Mouse (Mus musculus): ENCODE results near the gene Pibf1.

Pibf1 gene

DNA sequence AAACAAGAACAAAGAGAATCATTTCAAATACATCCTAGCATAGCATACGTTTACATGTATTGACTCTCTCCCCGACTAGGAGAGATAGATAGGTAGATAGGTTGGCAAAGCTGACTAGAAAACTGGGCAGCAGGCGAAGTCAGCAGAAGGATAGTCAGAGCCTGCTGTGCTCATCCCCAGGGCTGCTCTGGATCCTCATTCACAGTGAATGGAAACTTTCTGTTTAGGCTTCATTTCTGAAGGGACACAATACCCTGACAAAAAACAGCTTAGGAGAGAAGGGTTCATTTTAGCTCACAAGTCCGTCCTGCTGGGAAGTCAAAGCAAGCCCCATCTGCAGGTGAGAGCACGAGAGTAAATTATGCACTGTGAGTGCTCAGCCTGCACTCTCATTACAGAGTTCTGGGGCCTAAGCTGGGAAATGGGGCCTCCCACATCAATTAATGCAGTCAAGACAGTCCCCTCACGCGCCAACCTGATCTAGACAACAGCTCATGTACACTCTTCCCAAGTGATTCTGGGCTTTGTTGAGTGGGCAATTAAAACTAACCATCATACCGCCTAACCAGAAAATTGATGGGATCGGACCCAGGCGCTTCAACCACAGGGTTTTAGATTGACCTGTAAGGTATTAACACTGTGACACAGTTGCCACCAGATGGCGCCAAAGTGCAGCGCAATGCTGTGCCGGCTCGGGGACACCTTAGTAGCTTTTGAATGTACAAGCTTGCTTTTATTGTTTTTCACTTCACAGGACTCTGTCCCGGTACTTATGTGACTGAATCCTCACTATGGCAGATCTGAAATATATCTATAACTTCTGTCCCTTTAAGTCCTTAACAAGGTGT is 42.8 kb downstream of the Pibf1 start:
- peak; percentile 66 for DNase-seq

DNA sequence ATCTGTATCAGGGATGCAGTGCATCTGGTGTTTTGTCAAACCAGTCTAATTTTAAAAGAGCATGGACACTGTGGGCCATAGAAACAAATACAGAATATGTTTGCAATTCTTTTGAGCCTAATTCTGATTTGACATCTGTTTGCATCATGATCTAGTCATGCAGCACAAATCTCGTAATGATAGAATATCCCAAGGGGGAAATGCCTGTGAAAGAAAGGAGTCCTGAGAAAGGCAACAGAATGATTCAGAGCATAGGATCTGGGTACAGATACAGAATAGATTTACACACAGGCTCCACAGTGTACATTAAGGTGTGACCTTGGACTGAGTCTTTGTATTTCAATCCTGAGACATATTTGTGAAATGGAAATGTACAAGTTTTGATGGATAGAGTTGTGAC is 47.6 kb downstream of the Pibf1 start:
- no peak for DNase-seq

DNA sequence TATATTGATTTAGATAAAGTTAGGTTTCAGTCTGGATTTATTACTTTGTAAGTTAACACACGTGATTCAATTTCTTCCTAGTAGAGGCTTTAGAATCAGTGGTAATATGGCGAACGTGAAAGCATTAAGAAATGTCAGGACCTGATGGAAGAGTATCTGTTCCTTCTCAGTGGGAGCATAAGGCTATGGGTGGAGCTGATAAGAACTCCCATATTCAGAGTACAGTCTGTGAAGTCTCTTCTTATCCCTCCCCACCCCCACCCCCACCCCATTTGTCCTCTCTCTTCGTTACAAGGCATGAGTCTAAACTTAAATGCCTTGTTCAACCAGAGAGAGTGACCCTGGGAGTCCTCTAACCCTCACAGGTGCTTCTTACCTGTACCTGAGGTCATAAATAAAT is 53.5 kb downstream of the Pibf1 start:
- DNase-seq: no peak

DNA sequence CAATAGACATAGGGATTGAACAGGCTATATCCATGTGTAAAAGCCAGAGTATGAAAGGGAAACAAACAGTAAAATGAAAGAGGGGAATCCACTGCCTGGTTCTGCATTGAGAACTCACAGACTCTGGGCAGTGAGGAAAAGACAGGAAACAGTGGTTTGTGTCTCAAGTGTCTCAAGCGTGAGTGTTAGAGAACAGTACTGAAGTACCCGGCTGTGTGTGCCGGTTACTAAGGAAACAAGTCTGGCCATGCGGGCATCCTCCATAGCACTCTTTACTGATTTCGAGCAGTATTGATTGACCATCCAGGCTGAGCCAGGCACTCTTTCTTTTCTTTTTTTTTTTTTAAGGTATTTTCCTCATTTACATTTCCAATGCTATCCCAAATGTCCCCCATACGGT is 60.7 kb downstream of the Pibf1 start:
- DNase-seq: no peak

DNA sequence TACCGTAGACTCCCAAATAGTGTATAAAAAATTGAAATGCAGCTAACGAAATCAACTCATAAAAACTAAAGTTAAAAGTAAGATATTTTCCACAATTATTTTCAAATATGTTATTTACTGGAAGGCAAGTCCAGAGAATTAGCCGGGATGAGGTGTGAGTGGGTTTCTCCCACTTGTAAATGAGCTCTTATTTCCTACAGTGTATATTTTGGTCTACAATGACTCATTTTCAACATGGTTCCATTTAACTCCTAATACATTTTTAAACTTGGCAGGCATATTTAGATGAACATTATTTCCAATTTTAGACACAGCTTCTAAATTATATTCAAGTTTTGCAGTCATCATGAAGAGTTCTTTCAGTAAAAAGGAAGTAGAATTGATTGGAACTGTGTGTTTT is 63.8 kb downstream of the Pibf1 start:
- DNase-seq: no peak

DNA sequence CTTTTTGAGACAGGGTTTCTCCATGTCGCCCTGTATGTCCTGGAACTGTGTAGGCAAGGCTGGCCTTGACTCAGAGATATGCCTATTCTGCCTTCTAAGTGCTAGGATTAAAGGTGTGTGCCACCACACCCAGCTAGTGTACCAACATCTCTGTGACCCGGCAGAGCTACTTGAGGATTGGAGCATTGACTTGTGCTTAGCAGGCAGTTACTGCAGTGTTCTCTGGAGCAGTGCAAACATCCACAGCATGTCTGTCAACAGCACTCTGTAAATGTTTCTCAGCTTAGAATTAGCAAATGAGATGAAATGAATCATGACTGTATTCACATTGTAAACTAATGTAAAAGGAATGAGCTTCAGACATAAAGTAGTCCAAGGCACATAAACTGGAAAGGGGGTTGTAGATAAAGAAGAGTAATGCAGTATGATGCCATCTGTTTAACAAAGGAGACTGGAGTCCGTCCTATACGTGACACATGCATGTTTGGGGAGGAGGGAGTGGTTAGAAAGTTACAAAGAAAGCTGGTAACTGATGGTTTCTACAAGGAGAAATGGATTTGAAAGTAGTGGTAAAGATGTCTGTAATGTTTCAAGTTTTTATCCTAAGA is 75.0 kb downstream of the Pibf1 start:
- DNase-seq: no peak

DNA sequence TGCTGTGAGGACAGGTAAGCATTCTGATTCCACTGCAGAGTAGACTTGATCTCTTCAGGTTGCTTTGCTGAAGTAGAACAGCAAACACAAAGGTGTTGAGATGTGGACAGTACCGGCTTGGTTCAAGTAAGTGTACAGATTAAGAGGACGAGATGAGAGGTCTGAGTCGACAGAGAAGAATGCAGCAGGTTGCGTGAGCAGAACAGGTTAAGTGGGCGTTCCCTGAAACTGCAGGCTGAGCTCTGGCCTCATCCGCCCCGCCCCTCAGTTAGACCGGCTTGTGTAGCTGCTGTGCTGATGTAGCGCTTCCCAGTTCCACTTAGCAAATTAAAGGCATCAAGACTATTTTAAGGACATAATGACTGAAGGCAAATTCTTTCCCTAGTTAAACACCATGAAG is 77.3 kb downstream of the Pibf1 start:
- DNase-seq: peak; percentile 5

DNA sequence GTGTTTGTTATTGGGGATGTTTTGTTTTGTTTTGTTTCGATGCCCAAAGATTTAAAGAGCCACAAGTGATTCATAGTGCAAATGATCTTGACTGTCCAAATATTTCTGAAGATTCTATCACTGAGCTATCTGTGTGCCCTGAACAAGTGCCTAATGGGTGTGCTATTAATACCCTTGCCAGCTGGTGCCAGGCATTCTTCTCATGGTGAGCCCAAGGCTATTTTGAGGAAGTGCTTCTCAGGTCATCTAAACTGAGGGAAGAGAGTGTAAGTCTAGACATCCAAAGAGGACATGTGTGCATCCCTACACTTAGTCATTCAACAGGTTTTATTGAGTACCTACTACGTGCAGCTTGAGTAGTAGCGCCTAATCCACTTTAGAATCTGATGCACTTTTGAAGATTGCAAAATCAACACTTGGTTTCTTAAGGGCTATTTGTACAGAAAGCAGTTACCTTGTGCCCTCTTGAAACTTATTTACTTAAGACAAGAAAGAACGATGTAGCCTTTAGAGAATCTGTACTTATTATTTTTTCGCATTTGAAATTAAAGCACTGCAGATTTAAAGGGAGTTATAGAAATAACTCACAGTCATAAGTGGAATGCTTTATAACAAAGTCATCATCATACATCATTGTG is 91.0 kb downstream of the Pibf1 start:
- DNase-seq: no peak

DNA sequence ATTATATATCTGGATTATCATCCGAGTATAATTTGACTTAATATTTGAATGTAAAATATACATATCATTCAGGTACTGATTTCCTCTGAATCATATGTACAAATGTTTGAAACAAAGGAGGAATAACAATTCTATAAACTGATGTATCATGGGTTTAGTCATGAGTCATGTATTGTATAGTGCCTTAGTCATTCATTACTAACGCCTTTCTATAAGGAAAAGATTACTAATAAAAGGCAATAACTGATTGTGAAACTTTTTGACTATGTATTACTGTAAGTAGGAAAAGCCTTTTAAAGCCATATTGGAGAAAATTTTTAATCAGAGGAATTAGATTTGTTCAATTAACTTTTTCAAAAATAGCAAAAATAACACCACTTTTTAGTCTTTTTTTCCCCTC is 106.6 kb downstream of the Pibf1 start:
- no peak for DNase-seq

DNA sequence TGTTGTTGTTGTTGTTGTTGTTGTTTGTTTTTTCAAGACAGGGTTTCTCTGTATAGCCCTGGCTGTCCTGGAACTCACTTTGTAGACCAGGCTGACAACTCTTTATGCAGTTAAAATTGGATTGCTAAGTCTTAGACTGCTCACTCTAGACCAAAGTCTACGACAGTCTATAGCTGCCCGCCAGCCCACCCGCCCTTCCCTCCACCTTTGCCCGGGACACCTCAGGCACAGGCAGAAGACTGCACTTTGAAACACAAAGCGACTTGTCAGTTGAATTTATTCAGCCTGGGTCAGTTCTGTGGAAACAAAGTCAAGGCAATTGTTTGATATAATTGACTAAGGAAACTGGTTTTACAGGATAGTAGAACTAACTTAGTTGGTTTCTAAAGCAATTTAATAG is 107.4 kb downstream of the Pibf1 start:
- peak; percentile 16 for DNase-seq

DNA sequence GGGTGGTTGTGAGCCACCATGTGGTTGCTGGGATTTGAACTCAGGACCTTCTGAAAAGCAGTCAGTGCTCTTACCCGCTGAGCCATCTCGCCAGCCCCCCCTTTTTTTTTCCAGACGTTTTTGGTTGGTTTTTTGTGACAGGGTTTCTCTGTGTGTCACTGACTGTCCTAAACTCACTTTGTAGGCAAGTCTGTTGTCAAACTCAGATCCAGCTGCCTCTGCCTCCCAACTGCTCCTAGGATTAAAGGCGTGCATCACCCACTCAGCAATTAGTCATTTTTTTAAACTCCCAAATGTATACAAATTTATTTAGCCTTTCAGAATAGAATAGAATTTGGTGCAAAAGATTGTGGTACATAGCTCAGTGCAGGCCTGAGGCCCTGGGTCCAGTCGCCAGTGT is 111.2 kb downstream of the Pibf1 start:
- no peak for DNase-seq

DNA sequence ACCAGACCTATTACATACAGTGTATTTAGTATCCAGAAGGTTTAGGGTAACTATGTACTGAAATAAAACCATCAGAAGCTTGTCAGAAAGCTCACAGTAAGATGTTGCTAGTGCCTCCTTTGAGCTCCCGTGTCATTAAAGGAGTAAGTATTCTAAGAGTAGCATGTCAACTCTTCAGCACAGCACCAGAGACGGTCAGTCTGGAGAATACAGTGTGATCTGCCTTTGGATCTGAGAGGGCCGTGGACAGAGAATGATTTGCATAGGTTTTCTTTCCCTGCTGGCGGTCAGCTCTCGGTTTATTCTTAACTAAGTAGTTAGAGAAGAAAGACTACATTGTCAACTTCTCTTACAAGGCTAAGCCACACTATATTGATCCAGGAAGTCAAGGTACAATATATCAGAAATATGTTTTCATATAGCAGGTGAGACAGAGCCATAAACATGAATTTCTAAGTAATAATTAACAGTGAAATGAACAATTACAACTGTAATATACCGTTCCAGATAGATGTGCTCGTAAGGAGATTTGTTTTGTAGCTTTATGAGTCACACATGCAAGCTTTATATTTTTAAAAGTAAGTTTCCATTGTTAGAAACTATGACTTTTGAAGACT is 119.3 kb downstream of the Pibf1 start:
- DNase-seq: no peak

DNA sequence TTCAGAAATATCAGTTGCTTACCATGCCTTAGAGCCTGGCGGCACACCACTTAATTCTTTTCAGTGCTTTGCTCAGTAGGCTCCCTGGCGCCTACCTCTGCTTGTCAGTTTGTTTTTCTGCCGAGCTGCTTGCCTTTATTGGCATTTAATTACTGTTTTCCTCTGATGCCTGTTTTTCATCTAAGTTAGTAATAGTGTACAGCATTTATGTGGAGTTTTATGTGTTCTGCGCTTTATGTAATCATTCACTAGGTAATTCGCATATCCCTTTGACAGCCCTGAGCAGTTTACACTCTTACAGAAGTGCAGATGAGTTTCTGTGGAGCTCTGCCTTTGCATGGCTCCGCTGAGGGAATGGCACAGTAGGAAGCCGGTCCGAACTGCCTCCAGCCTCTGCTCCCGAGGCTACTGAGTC is 120.5 kb downstream of the Pibf1 start:
- no peak for DNase-seq

DNA sequence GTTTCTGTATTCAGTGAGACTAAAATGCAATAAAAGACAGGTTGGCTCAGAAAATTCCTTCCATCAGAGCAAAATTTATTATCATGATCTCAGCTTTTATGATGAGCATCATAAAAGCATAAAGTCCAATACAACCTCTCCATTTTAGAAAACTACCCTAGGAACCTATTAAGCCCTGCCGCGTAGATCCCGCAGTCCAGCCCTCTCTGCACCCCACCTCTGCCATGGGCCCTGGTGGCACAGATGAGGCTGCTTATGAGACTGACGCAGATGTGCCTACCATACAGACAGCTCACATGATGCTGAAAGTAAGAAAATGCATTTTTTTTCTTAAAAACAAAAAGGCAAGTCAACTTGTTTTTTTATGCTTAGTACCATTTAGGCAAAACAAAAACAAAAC is 126.7 kb downstream of the Pibf1 start:
- DNase-seq: no peak

DNA sequence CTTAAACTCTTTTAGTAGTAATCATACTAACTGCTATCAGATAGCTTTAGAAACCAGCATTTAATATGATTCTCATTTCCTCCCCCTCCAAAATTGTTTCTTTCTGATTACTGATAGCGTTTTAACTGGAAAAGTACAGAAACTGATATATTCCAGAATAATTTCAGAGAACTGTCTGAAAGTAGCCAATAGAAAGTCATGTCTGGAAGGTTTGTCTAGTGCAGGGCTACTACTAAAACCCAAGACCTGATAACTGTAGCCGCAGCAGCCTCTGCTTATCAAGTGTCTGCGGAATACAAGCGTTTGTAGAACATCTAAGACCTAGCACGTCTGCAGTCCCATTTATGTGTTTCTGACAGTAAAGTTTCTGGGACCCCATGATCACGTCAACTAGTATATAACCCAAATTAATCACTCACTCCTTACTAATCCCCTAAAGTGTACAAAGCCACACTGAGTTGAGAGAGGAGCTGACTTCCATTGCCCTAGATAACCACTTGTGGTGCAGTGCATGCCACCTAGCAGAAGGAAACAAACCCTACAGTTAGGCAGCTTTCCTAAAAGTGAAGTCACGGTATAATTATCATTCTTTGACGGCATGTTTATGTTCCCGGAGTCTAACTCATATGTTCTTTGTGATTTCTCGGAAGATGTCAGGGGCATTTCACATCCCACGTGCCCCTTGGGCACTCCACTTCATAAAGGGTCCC is 130.0 kb downstream of the Pibf1 start:
- no peak for DNase-seq

DNA sequence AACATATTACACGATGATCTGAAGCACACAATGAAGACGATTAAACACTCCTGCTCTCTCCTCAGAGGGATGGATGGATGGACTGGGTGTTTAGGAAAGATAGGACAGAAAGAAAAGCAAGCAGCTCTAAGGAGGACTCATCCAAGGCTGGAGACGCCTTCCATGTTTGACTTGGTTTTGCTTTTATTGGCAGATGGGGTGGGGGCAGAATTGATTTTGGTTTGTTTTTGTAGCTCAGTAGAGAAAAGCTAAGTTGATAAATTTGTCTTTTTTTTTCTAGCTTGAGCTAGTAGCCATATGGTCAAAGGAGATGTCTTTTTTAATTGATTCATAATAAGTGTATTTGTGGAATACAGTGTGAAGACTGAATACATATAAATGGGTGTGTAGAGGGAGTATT is 133.8 kb downstream of the Pibf1 start:
- DNase-seq: no peak

DNA sequence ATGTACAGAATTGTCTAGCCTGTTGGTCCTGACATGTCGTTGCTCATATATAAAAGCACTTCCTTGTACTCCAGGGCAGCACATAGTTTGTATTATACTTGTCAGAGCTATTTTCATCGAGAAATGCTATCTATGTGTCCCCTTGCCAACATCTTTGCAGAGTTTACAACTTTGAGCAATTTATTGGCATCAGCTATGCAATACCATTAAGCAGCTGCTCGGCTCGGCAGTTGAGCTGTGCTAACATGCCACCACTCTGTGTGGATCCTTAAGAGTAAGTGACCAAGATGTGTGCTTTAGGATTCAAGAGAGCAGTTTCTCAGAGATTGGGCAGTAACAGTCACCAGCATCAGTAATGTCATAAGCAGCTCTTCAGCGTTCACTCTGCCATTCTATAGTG is 137.9 kb downstream of the Pibf1 start:
- DNase-seq: no peak

DNA sequence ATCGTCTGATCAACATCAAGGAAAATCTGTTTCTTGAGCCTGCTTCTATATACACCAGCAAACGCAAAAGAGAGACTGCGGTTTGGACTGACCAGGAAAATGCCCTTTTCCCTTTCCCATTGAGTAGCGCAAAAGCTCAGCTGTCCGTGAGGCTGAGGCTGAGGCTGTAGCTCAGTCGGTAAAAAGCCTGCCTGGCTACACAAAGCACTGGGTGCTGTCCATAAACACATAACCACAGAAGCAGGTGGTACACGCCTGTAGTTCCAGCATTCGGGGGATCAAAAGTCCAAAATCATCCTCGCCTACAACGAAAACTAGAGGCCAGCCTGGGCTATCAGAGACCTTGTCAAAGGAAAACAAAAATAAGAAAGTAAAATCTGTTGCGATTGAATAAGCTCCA is 141.3 kb downstream of the Pibf1 start:
- DNase-seq: no peak

DNA sequence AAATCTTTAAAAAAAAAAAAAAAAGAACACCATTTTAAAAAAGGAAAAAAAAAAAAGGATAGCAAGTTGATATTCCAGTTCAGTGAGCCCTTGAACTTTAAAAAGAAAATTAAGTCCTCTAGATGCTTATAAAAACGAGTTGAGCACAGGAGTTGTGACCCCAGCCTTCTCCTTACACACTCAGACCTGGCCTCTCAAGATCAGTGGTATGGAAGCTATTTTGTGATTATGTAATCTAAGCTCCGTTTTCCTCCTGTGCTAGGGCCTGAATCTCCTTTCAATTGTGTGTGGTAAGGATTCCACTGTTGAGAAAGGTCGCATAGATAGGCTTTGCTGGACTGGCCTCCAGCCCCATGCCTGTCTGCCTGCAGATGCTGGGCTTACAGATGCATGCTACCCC is 145.3 kb downstream of the Pibf1 start:
- DNase-seq: no peak

DNA sequence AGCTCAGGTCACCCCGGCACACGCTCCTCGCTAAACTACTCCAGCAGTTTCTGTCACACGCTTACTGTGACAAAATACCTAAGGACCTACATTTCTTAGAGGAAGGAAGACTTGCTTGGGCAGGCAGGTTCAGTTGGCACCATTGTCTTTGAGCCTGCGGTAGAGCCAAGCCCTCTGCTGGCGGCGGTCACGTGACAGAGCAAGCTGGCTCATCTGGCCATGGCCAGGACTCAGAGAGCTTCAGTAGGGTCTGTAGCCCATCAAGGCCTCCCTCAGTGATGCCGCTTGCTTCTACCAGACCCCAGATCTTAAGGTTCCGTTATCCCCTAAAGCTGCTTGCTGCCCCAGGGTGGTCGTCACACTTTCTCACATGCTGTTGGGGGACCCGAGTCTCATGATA is 162.8 kb downstream of the Pibf1 start:
- DNase-seq: no peak

DNA sequence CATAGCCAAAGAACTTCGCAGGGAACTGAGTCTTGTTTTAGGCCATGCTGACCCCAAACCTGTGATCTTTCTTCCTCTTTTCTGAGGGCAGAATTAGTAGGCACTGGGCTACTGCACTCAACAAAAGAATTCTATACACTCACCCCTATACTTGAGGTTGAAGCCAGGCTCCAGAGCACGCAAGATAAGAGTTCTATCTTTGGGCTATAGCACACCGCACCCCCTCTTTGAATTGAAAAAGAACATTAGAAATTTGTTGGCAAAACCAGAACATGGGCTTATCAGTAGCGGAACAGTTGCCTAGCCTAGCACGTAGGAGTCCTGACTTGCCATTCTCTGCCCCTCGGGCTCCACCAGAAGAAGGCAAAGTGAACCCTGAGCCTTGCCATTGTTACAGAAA is 164.6 kb downstream of the Pibf1 start:
- no peak for DNase-seq

DNA sequence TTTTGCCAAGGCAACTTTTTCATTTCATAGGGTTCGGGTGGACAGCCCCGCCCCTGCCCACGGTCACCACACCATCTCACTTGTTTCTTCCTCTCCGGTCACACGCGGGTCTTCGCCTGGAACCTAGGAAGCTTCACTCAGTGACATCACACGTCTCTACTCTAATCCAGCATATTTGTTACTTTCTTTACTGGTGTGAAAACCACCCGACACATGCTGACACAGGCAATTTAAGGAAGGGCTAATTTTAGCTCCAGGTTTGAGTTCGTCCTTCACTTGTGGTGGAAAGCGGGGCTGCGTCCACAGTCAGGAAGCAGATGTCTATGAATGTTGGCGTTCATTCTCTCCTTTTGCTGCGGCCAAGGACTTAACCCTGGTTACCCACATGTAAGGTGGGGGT is 166.6 kb downstream of the Pibf1 start:
- no peak for DNase-seq

DNA sequence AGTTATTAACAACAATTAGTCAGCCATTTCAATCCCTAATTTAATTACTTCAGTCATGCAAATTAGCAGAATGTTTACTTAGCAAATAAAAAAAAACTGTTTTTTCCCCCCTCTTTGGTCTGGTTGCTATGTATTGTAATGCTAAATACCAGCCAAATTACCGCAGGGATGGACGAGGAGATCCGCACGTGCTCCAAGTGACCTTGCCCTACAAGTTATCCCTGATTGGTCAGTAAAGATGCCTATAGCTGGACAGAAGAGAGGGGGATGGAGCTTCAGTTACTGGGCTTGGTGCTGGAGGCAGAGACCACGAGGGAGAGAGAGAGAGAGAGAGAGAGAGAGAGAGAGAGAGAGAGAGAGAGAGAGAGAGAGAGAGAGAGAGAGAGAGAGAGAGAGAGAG is 167.5 kb downstream of the Pibf1 start:
- DNase-seq: no peak
